Mouse (Mus musculus) kidney, embryonic 15.5 days (tissue): ENCODE data around the gene Lenep. TPM values are rescaled to one million over a fixed set of nuclear protein-coding genes. Genes with fewer than 3 reads are reported as not detected.

ENCODE experiments used
- ATAC-seq: fragments of 200-750 bp; cut with Nextera tagmentation; replicated peaks from 2 replicates; pipeline ENCODE4 v1.8.0; 2017; ENCODE audit warnings: moderate TSS enrichment; ENCODE audit not compliant: low FRiP score
- H3K27ac ChIP-seq: fragments of 300-500 bp; sonication (generic); 2 replicates; pipeline ENCODE4 v1.5.1; 2015; ENCODE audit warnings: mild to moderate bottlenecking, inconsistent platforms
- H3K27me3 ChIP-seq: fragments of 300-500 bp; sonication (generic); 2 replicates; pipeline ENCODE4 v1.6.1; 2015; ENCODE audit warnings: inconsistent platforms
- H3K36me3 ChIP-seq: fragments of 300-500 bp; sonication (generic); 2 replicates; pipeline ENCODE4 v1.6.1; 2015; ENCODE audit warnings: inconsistent platforms
- H3K4me1 ChIP-seq: fragments of 300-500 bp; sonication (generic); 2 replicates; pipeline ENCODE4 v1.6.1; 2015; ENCODE audit warnings: inconsistent platforms
- H3K4me2 ChIP-seq: fragments of 300-500 bp; sonication (generic); 2 replicates; pipeline ENCODE4 v1.6.1; 2015; ENCODE audit warnings: moderate library complexity, mild to moderate bottlenecking, inconsistent platforms
- H3K4me3 ChIP-seq: fragments of 300-500 bp; sonication (generic); replicated peaks from 2 replicates; pipeline ENCODE4 v1.5.1; 2015; ENCODE audit warnings: mild to moderate bottlenecking, inconsistent platforms
- H3K9ac ChIP-seq: fragments of 300-500 bp; sonication (generic); 2 replicates; pipeline ENCODE4 v1.6.1; 2015; ENCODE audit warnings: mild to moderate bottlenecking, inconsistent platforms
- H3K9me3 ChIP-seq: fragments of 300-500 bp; sonication (generic); replicated peaks from 2 replicates; pipeline ENCODE4 v1.6.1; 2016; ENCODE audit warnings: inconsistent platforms
- WGBS: fragments of 180-500 bp; shearing (Covaris S2); methylation state at CpG from one replicate; pipeline ENCODE4 v1.1.7; 2015; ENCODE audit warnings: mixed read lengths; 5-methylcytosine and 5-hydroxymethylcytosine counted together
- polyA plus RNA-seq: library from polyadenylated mRNA; unstranded; fragments of >200 nt; fragmentation: Nextera tagmentation; extraction: Ambion mirVana; gene quantifications from 2 replicates; pipeline ENCODE4 v1.2.1, GENCODE M21; 2015

The Lenep gene
- polyA plus RNA-seq, 1 experiment from 2014 or later, result 0.14 TPM

GRCm38 (mm10) chr3:89380291-89380690 is 22.3 kb downstream of the Lenep start:
- WGBS, result 93% methylated on average over 14 of the region's 14 CpGs
- Histone ChIP-seq H3K9me3 (no peaks in the 10 kb centered on the region), H3K9ac (no peak overlapping the region), H3K4me2 (no peak overlapping the region), H3K27me3 (no peaks in the 10 kb centered on the region), H3K4me1 (peaks cover 33% of the 10 kb centered on the region), H3K4me3 (no peak overlapping the region), H3K36me3 (peaks cover 24% of the 10 kb centered on the region), H3K27ac (no peak overlapping the region)
- no peak for ATAC-seq

GRCm38 (mm10) chr3:89379388-89380131 is 23.0 kb downstream of the Lenep start:
- Histone ChIP-seq H3K27me3 (no peaks in the 10 kb centered on the region), H3K36me3 (peaks cover 24% of the 10 kb centered on the region), H3K4me1 (peaks cover 25% of the 10 kb centered on the region), H3K4me2 (no peak overlapping the region), H3K4me3 (no peak overlapping the region), H3K9ac (no peak overlapping the region), H3K27ac (no peak overlapping the region), H3K9me3 (no peaks in the 10 kb centered on the region)
- no peak for ATAC-seq
- whole genome bisulfite sequencing, result 88% methylated on average over 31 of the region's 31 CpGs

- Histone ChIP-seq H3K9ac (peak overlapping the region; percentile 55), H3K4me1 (peaks cover 26% of the 10 kb centered on the region), H3K4me2 (peak overlapping the region; percentile 85), H3K27me3 (no peaks in the 10 kb centered on the region), H3K9me3 (no peaks in the 10 kb centered on the region), H3K36me3 (peaks cover 24% of the 10 kb centered on the region), H3K27ac (peak overlapping the region; percentile 70), H3K4me3 (peak overlapping the region; percentile 58)
- peak; percentile 92 for ATAC-seq
- WGBS, result under 1% methylated on average over 28 of the region's 29 CpGs
These were observed 24.1 kb downstream of the Lenep start for GRCm38 (mm10) chr3:89378394-89379067.

GRCm38 (mm10) chr3:89377831-89378230 is 24.8 kb downstream of the Lenep start:
- H3K4me2 ChIP-seq, result peak overlapping the region; percentile 85
- H3K36me3 ChIP-seq, result peaks cover 24% of the 10 kb centered on the region
- H3K4me1 ChIP-seq, result peaks cover 31% of the 10 kb centered on the region
- H3K4me3 ChIP-seq, result peak overlapping the region; percentile 58
- 73% methylated on average over 4 of the region's 4 CpGs for WGBS
- peak; percentile 8; the same call in 1 of the 2 replicates for ATAC-seq
- no peaks in the 10 kb centered on the region for H3K9me3 ChIP-seq
- H3K27me3 ChIP-seq, result no peaks in the 10 kb centered on the region
- 0 out of 2 replicates have a peak overlapping the region, but pooled peaks have one; percentile 55 for H3K9ac ChIP-seq
- H3K27ac ChIP-seq, result peak overlapping the region; percentile 70

GRCm38 (mm10) chr3:89373581-89374231 is 28.9 kb downstream of the Lenep start:
- ATAC-seq, result no peak
- 55% methylated on average over 5 of the region's 5 CpGs for WGBS

GRCm38 (mm10) chr3:89367338-89367737 is 35.3 kb downstream of the Lenep start:
- Histone ChIP-seq H3K4me3 (no peak overlapping the region), H3K4me2 (no peak overlapping the region), H3K9me3 (no peaks in the 10 kb centered on the region), H3K9ac (no peak overlapping the region), H3K36me3 (no peaks in the 10 kb centered on the region), H3K4me1 (peaks cover 26% of the 10 kb centered on the region), H3K27ac (no peak overlapping the region), H3K27me3 (no peaks in the 10 kb centered on the region)
- ATAC-seq, result no peak
- 53% methylated on average over 11 of the region's 11 CpGs for WGBS

More at GRCm38 (mm10) chr3:89373581-89374231, 28.9 kb downstream of the Lenep start:
- H3K4me2 ChIP-seq, result no peak overlapping the region
- peaks cover 24% of the 10 kb centered on the region for H3K4me1 ChIP-seq
- no peaks in the 10 kb centered on the region for H3K36me3 ChIP-seq
- H3K4me3 ChIP-seq, result no peak overlapping the region
- H3K9me3 ChIP-seq, result no peaks in the 10 kb centered on the region
- no peak overlapping the region for H3K27ac ChIP-seq
- no peaks in the 10 kb centered on the region for H3K27me3 ChIP-seq
- H3K9ac ChIP-seq, result no peak overlapping the region

GRCm38 (mm10) chr3:89365486-89366414 is 36.8 kb downstream of the Lenep start:
- Histone ChIP-seq H3K4me1 (peaks cover 26% of the 10 kb centered on the region), H3K9ac (no peak overlapping the region), H3K27ac (peak overlapping the region; percentile 59), H3K4me3 (no peak overlapping the region), H3K27me3 (no peaks in the 10 kb centered on the region), H3K36me3 (no peaks in the 10 kb centered on the region), H3K9me3 (no peaks in the 10 kb centered on the region), H3K4me2 (no peak overlapping the region)
- ATAC-seq, result peak; percentile 75
- 63% methylated on average over 20 of the region's 20 CpGs for WGBS

GRCm38 (mm10) chr3:89365153-89365485 is 37.5 kb downstream of the Lenep start, which contains the start of gene Dcst1:
Dcst1 (minus strand) TSS chr3:89365253.
- H3K4me1 ChIP-seq, result peaks cover 26% of the 10 kb centered on the region
- no peaks in the 10 kb centered on the region for H3K27me3 ChIP-seq
- H3K9me3 ChIP-seq, result no peaks in the 10 kb centered on the region
- WGBS, result 91% methylated on average over 11 of the region's 11 CpGs
- H3K4me2 ChIP-seq, result no peak within 1 kb of the TSS
- no peaks in the 10 kb centered on the region for H3K36me3 ChIP-seq
- ATAC-seq, result peak; percentile 18; the same call in 1 of the 2 replicates
- no peak within 1 kb of the TSS for H3K4me3 ChIP-seq
- no peak within 1 kb of the TSS for H3K9ac ChIP-seq
- H3K27ac ChIP-seq, result peak within 1 kb of the TSS; percentile 59

GRCm38 (mm10) chr3:89364631-89365030 is 38.0 kb downstream of the Lenep start:
- Histone ChIP-seq H3K9ac (no peak overlapping the region), H3K27me3 (no peaks in the 10 kb centered on the region), H3K4me2 (no peak overlapping the region), H3K4me1 (peaks cover 26% of the 10 kb centered on the region), H3K36me3 (no peaks in the 10 kb centered on the region), H3K4me3 (no peak overlapping the region), H3K9me3 (no peaks in the 10 kb centered on the region), H3K27ac (no peak overlapping the region)
- WGBS, result 67% methylated on average over 8 of the region's 8 CpGs
- ATAC-seq, result no peak

- no peak within 1 kb of the TSS for H3K4me2 ChIP-seq
- no peaks in the 10 kb centered on the region for H3K9me3 ChIP-seq
- ATAC-seq, result no peak
- no peaks in the 10 kb centered on the region for H3K36me3 ChIP-seq
- H3K9ac ChIP-seq, result no peak within 1 kb of the TSS
- 84% methylated on average over 7 of the region's 7 CpGs for WGBS
- H3K4me3 ChIP-seq, result no peak within 1 kb of the TSS
- no peak within 1 kb of the TSS for H3K27ac ChIP-seq
- no peaks in the 10 kb centered on the region for H3K27me3 ChIP-seq
- H3K4me1 ChIP-seq, result peaks cover 20% of the 10 kb centered on the region
These were observed 40.9 kb downstream of the Lenep start, which contains the start of gene Dcst2 for GRCm38 (mm10) chr3:89361675-89362074. Dcst2 (plus strand) TSS chr3:89361975.

- Histone ChIP-seq H3K4me2 (no peak overlapping the region), H3K27me3 (0 out of 2 replicates have a peak, but pooled peaks cover 3% of the 10 kb centered on the region), H3K9me3 (no peaks in the 10 kb centered on the region), H3K4me1 (peaks cover 20% of the 10 kb centered on the region), H3K9ac (no peak overlapping the region), H3K27ac (no peak overlapping the region), H3K36me3 (no peaks in the 10 kb centered on the region), H3K4me3 (no peak overlapping the region)
- 76% methylated on average over 3 of the region's 3 CpGs for WGBS
- no peak for ATAC-seq
These were observed 42.4 kb downstream of the Lenep start for GRCm38 (mm10) chr3:89360237-89360636.
